Mouse (Mus musculus) thymus, adult 2 months (tissue): Measurements from ENCODE around the gene Ccdc28a.

Experiments
- CTCF ChIP-seq: fragments of 200-500 bp; IDR thresholded peaks from 2 replicates; pipeline ENCODE4 v1.5.1; 2012; ENCODE audit warnings: mild to moderate bottlenecking, control low read depth, low read length, moderate library complexity, borderline replicate concordance; ENCODE audit not compliant: control insufficient read depth, poor library complexity, insufficient read depth; ENCODE audit errors: extremely low read depth
- POLR2A ChIP-seq: fragments of 200-500 bp; IDR thresholded peaks from 2 replicates; pipeline ENCODE4 v1.6.1; 2012; ENCODE audit warnings: mild to moderate bottlenecking, low read length, control low read depth, moderate library complexity; ENCODE audit not compliant: control insufficient read depth, poor library complexity, insufficient read depth; ENCODE audit errors: extremely low read depth

DNA sequence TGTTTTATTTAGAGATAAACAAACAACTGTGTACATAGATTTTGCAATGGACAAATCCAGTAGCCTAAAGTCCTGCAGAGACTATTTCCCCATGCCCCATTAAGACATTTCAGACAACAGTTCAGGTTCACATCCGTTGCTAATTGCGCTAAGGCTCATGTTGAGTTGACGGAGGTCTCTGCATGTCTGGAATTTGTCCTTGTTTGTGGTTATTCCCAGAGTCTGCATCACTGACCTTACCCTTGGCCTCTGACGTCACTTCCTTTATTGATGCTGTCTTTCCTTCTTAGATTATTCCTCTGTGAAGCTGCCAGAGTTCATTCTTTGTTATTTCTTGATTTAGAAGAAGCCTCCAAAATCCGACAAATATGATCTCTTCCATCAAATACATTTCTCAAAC lies 49.2 kb upstream of the Ccdc28a start:
- no peak for TF ChIP-seq CTCF
- no peak for TF ChIP-seq POLR2A
